Mouse (Mus musculus) cerebellum, adult 18-20 months (tissue): ENCODE results near the gene Cntnap1.

Experiments
- DNase-seq, 2 experiments: peaks; one replicate each; pipeline ENCODE4 v3.0.0; 2021

The Cntnap1 gene

GRCm38 (mm10) chr11:101149178-101150105 is 20.9 kb upstream of the Cntnap1 start:
- DNase-seq, result no peak

- DNase-seq, result no peak
These were observed 19.3 kb upstream of the Cntnap1 start for GRCm38 (mm10) chr11:101151063-101151462.

- no peak for DNase-seq
These were observed 17.5 kb upstream of the Cntnap1 start for GRCm38 (mm10) chr11:101152825-101153224.

GRCm38 (mm10) chr11:101154648-101155047 is 15.7 kb upstream of the Cntnap1 start:
- DNase-seq, result no peak

- DNase-seq, result no peak
These were observed 15.2 kb upstream of the Cntnap1 start for GRCm38 (mm10) chr11:101155151-101155550.

GRCm38 (mm10) chr11:101155728-101156371 is 14.5 kb upstream of the Cntnap1 start, which contains the start of gene Tubg2:
Gene Tubg2, plus strand, starts transcription at chr11:101155907.
- DNase-seq, result peak; percentile 81 to 84

GRCm38 (mm10) chr11:101160151-101160550 is 10.2 kb upstream of the Cntnap1 start:
- DNase-seq, result peak in 1 of 2 experiments; percentile 7

- peak; percentile 7 to 27 for DNase-seq
These were observed 9.3 kb upstream of the Cntnap1 start for GRCm38 (mm10) chr11:101160981-101161505.

- DNase-seq, result no peak
These were observed 8.8 kb upstream of the Cntnap1 start for GRCm38 (mm10) chr11:101161551-101161950.

GRCm38 (mm10) chr11:101162301-101162700 is 8.0 kb upstream of the Cntnap1 start:
- peak in 1 of 2 experiments; percentile 9 for DNase-seq

GRCm38 (mm10) chr11:101162772-101163171 is 7.6 kb upstream of the Cntnap1 start:
- peak; percentile 49 to 59 for DNase-seq

- peak; percentile 34 to 50 for DNase-seq
These were observed 6.6 kb upstream of the Cntnap1 start for GRCm38 (mm10) chr11:101163476-101164350.

GRCm38 (mm10) chr11:101164351-101164665 is 6.0 kb upstream of the Cntnap1 start:
- DNase-seq, result peak in 1 of 2 experiments; percentile 11

GRCm38 (mm10) chr11:101164677-101165580 is 5.4 kb upstream of the Cntnap1 start:
- peak; percentile 20 to 33 for DNase-seq

GRCm38 (mm10) chr11:101166357-101166756 is 4.0 kb upstream of the Cntnap1 start:
- DNase-seq, result peak; percentile 28 to 31

GRCm38 (mm10) chr11:101167211-101167962 is 2.9 kb upstream of the Cntnap1 start:
- peak in 1 of 2 experiments; percentile 18 for DNase-seq

GRCm38 (mm10) chr11:101167963-101168300 is 2.4 kb upstream of the Cntnap1 start:
- peak; percentile 12 to 17 for DNase-seq

- DNase-seq, result peak; percentile 19 to 23
These were observed 1.9 kb upstream of the Cntnap1 start for GRCm38 (mm10) chr11:101168301-101168980.

- DNase-seq, result peak; percentile 60 to 71
These were observed 819 bp upstream of the Cntnap1 start for GRCm38 (mm10) chr11:101169301-101170107.
